Mouse (Mus musculus) midbrain, embryonic 13.5 days (tissue): ENCODE results near the gene Gm4070. TPM values are rescaled to one million over a fixed set of nuclear protein-coding genes. Genes with fewer than 3 reads are reported as not detected.
"Not testable (repeated sequence)": the region's sequence is repeated elsewhere in the genome, so short reads cannot be mapped to it uniquely, and the experiment has no call there.

Experiments used
- ATAC-seq: fragments of 200-750 bp; cut with Nextera tagmentation; 2 replicates; pipeline ENCODE4 v1.8.0; 2017; ENCODE audit warnings: mild to moderate bottlenecking, moderate TSS enrichment, moderate library complexity
- H3K27ac ChIP-seq: fragments of 300-500 bp; sonication (generic); 2 replicates; pipeline ENCODE4 v1.5.1; 2015; ENCODE audit warnings: inconsistent platforms, mild to moderate bottlenecking, moderate library complexity
- H3K27me3 ChIP-seq: fragments of 300-500 bp; sonication (generic); 2 replicates; pipeline ENCODE4 v1.6.1; 2015; ENCODE audit warnings: mild to moderate bottlenecking, inconsistent platforms
- H3K36me3 ChIP-seq: fragments of 300-500 bp; sonication (generic); 2 replicates; pipeline ENCODE4 v1.6.1; 2015; ENCODE audit warnings: mild to moderate bottlenecking, inconsistent platforms
- H3K4me1 ChIP-seq: fragments of 300-500 bp; sonication (generic); replicated peaks from 2 replicates; pipeline ENCODE4 v1.6.1; 2015; ENCODE audit warnings: inconsistent platforms
- H3K4me2 ChIP-seq: fragments of 300-500 bp; sonication (generic); replicated peaks from 2 replicates; pipeline ENCODE4 v1.6.1; 2015; ENCODE audit warnings: moderate library complexity, mild to moderate bottlenecking, inconsistent platforms
- H3K4me3 ChIP-seq: fragments of 300-500 bp; sonication (generic); replicated peaks from 2 replicates; pipeline ENCODE4 v1.5.1; 2015; ENCODE audit warnings: mild to moderate bottlenecking, inconsistent platforms
- H3K9ac ChIP-seq: fragments of 300-500 bp; sonication (generic); replicated peaks from 2 replicates; pipeline ENCODE4 v1.6.1; 2015; ENCODE audit warnings: mild to moderate bottlenecking, inconsistent platforms
- H3K9me3 ChIP-seq: fragments of 300-500 bp; sonication (generic); 2 replicates; pipeline ENCODE4 v1.6.1; 2016; ENCODE audit warnings: mild to moderate bottlenecking, inconsistent platforms
- WGBS: fragments of 180-500 bp; shearing (Covaris S2); methylation state at CpG from one replicate; pipeline ENCODE4 v1.1.7; 2015; 5-methylcytosine and 5-hydroxymethylcytosine counted together
- polyA plus RNA-seq: library from polyadenylated mRNA; unstranded; fragments of >200 nt; fragmentation: Nextera tagmentation; extraction: Ambion mirVana; gene quantifications from 2 replicates; pipeline ENCODE4 v1.2.1, GENCODE M21; 2015

The Gm4070 gene
- polyA plus RNA-seq, result 0.05 TPM in 1 of 2 replicates, not detected in the other

DNA sequence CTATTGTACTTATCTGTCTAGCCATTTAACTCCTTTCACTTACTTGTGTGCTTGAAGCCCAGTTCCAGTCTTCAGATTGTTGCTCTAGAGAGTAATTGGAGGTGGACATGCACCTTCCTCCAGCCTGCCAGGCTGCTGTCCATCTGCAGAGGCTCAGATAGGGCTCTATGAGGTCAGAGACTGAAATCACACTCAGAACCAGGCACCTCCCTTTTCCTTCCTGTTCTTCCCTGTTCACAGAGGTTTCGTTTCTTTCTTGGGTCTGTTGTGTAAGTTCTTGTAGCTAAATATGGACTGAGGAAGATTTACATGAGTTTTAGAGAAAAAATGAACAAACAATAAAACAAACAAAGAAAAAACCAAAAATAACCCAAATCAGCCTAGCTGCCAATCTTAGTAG is at the start of gene Gm4070:
Gene Gm4070 (minus strand): TSS at position 156 of the 400 bp plus-strand sequence.
- H3K4me2 ChIP-seq, result not testable (repeated sequence)
- 80% methylated on average over 1 of the region's 1 CpGs for WGBS

DNA sequence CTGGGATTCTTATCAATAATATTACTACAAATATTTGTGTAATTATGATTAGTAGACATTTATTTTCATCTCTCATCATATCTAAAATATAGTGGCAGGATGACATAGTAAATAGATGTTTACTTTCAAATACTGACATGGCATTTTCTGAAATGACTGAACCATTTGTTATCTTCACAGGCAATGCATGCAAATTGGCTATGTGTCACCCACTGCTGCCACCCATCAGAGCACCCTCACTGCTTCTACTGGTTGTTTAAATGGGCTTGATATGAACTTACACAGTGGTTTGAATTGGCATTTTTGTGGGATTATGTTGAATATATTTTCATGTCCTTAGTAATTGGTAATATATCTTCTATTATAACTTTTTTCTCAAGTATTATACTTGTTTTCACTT is 773 bp upstream of the Gm4070 start:
- not testable (repeated sequence) for H3K27ac ChIP-seq, H3K4me1 ChIP-seq, H3K4me3 ChIP-seq, H3K4me2 ChIP-seq, H3K36me3 ChIP-seq, H3K9me3 ChIP-seq, H3K9ac ChIP-seq, ATAC-seq, H3K27me3 ChIP-seq

More for the DNA sequence above, at the start of gene Gm4070:
- not testable (repeated sequence) for H3K9me3 ChIP-seq, H3K4me1 ChIP-seq, H3K9ac ChIP-seq, H3K27me3 ChIP-seq, H3K27ac ChIP-seq, H3K36me3 ChIP-seq, H3K4me3 ChIP-seq, ATAC-seq

GRCm38 (mm10) chr7:105952408-105952807 is 1.4 kb downstream of the Gm4070 start:
- no CpG with 5 or more reads among the region's 5 CpGs for WGBS
- H3K4me2 ChIP-seq, H3K4me1 ChIP-seq, H3K4me3 ChIP-seq, H3K27ac ChIP-seq, H3K36me3 ChIP-seq, H3K9ac ChIP-seq, H3K27me3 ChIP-seq, H3K9me3 ChIP-seq: not testable (repeated sequence)
- peak; percentile 83 for ATAC-seq

GRCm38 (mm10) chr7:105945238-105945637 is 8.5 kb downstream of the Gm4070 start:
- not testable (repeated sequence) for H3K9ac ChIP-seq

GRCm38 (mm10) chr7:105932132-105932531 is 21.6 kb downstream of the Gm4070 start:
- not testable (repeated sequence) for H3K36me3 ChIP-seq, ATAC-seq, H3K9me3 ChIP-seq, H3K4me2 ChIP-seq, H3K27ac ChIP-seq, H3K4me1 ChIP-seq, H3K4me3 ChIP-seq, H3K9ac ChIP-seq, H3K27me3 ChIP-seq
- WGBS, result no CpG with 5 or more reads among the region's 1 CpGs

More at GRCm38 (mm10) chr7:105945238-105945637, 8.5 kb downstream of the Gm4070 start:
- not testable (repeated sequence) for H3K4me2 ChIP-seq, H3K9me3 ChIP-seq, ATAC-seq, H3K4me3 ChIP-seq, H3K27me3 ChIP-seq, H3K36me3 ChIP-seq, H3K27ac ChIP-seq, H3K4me1 ChIP-seq
- WGBS, result 100% methylated on average over 1 of the region's 3 CpGs

DNA sequence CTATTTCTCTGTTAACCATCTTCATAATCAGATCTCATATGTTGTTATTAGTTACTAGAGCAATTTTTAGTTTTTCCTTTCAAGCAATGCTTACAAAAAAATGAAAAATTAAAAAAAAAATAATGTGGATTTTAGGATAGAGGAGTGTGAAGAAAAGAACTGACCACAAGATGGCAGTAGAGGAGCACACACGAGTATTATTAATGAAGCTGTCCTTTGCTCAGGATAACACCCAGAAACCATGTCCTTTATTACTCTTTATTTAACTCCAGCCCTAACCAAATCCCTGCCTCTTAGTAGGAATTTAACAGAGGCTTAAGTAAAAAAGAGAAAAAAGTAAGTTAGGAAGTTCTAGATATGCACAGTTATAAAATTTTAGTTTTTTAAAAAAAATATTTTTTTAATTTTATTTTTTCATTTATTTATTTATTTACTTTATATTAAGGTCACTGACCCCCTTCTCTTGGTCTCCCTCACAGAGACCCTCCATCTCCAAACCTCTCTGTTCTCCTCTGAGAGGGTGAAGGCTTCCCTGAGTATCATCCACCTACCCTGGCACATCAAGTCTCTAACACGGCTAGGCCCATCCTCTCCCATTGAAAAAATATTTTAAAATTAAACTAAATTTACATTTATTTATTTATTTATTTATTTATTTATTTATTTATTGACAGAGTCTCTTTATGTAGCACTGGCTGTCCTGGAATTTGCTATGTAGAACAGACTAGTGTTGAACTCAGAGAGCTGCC is 70.0 kb downstream of the Gm4070 start:
- not testable (repeated sequence) for H3K36me3 ChIP-seq, H3K9me3 ChIP-seq, H3K4me2 ChIP-seq, H3K4me3 ChIP-seq, H3K9ac ChIP-seq, H3K27me3 ChIP-seq, H3K4me1 ChIP-seq, H3K27ac ChIP-seq
- ATAC-seq, result 0 out of 2 replicates have a peak, but pooled peaks have one; percentile 58
- 89% methylated on average over 1 of the region's 2 CpGs for WGBS

DNA sequence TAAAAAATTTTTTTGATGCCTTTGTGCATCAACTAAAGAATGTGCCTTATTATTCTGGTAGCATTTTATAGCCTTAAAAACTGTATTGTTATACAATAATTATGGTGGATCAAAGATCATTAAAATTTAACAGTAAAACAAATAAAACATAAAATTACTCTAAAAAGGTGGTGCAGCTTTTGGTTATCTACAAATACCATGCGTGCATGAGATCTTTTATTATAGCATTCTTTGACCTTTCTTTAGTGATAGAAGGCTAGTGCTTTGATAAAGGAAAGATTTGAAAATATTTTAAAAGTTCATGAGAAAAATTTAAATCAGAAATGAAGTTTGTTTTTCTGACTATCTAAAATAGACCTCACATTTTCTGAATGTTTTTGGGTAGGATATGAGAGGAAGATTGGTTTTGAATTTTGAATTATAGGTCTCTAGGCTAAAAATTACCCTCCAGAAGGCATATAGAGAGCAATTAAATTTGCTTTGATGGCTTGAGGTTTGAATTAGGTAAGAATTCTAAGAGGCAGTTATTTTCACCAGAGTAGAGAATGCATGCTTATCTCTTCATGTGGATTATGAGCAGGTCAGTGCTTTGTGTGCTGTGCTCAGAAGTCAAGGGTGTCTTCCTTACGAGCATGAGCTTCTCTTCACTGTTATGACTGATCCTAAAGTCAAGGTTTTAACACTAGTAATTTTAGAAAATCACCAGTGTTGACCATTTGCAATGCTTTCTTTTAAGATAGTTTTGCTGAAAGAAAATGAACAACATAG is 73.9 kb downstream of the Gm4070 start:
- not testable (repeated sequence) for H3K36me3 ChIP-seq, H3K4me1 ChIP-seq, H3K4me2 ChIP-seq, ATAC-seq, H3K27ac ChIP-seq, H3K27me3 ChIP-seq, H3K9me3 ChIP-seq, H3K9ac ChIP-seq, H3K4me3 ChIP-seq
- WGBS, result 85% methylated on average over 1 of the region's 2 CpGs

- not testable (repeated sequence) for ATAC-seq, H3K4me1 ChIP-seq, H3K9me3 ChIP-seq, H3K27me3 ChIP-seq, H3K4me2 ChIP-seq, H3K9ac ChIP-seq, H3K27ac ChIP-seq, H3K4me3 ChIP-seq, H3K36me3 ChIP-seq
- no CpG with 5 or more reads among the region's 2 CpGs for WGBS
Observed at GRCm38 (mm10) chr7:105855718-105856560, 97.8 kb downstream of the Gm4070 start.

Other genes starting within 250 kb of the Gm4070 start
- gene Ilk, start 217.4 kb downstream of the Gm4070 start, polyA plus RNA-seq, result 180 and 198 TPM in 2 replicates
- gene Rrp8, start 216.6 kb downstream of the Gm4070 start, polyA plus RNA-seq, result 29.2 and 30.5 TPM in 2 replicates
- gene Taf10, start 209.6 kb downstream of the Gm4070 start, polyA plus RNA-seq, result 109 and 127 TPM in 2 replicates
- 35.6 and 41.1 TPM in 2 replicates for gene Tpp1, start 201.7 kb downstream of the Gm4070 start, polyA plus RNA-seq
- 16.8 and 20.5 TPM in 2 replicates for gene Dchs1, start 166.3 kb downstream of the Gm4070 start, polyA plus RNA-seq
- gene Mrpl17, start 142.9 kb downstream of the Gm4070 start, polyA plus RNA-seq, result 201 and 217 TPM in 2 replicates